Mouse (Mus musculus) liver, embryonic 11.5 days (tissue): ENCODE measurements around the gene Commd7. TPM values are rescaled to one million over a fixed set of nuclear protein-coding genes. Genes with fewer than 3 reads are reported as not detected.

Experiments used
- ATAC-seq: fragments of 200-750 bp; cut with Nextera tagmentation; replicated peaks from 2 replicates; pipeline ENCODE4 v1.8.0; 2017; ENCODE audit warnings: moderate number of reproducible peaks, mild to moderate bottlenecking, moderate TSS enrichment, moderate library complexity; ENCODE audit not compliant: low FRiP score
- DNase-seq: peaks from one replicate; pipeline ENCODE4 v3.0.0-alpha.2; 2017; ENCODE audit warnings: low spot score
- H3K27ac ChIP-seq: fragments of 300-500 bp; sonication (generic); 2 replicates; pipeline ENCODE4 v1.5.1; 2014; ENCODE audit warnings: mild to moderate bottlenecking, low read depth, low read length, control low read depth
- H3K27me3 ChIP-seq: fragments of 300-500 bp; sonication (generic); replicated peaks from 2 replicates; pipeline ENCODE4 v1.6.1; 2014; ENCODE audit warnings: low read length, mixed read lengths; ENCODE audit not compliant: control insufficient read depth, insufficient read depth
- H3K36me3 ChIP-seq: fragments of 300-500 bp; sonication (generic); 2 replicates; pipeline ENCODE4 v1.6.1; 2014; ENCODE audit warnings: mild to moderate bottlenecking, low read length, moderate library complexity, mixed read lengths; ENCODE audit not compliant: control insufficient read depth, insufficient read depth
- H3K4me1 ChIP-seq: fragments of 300-500 bp; sonication (generic); replicated peaks from 2 replicates; pipeline ENCODE4 v1.6.1; 2014; ENCODE audit warnings: low read length, mixed read lengths; ENCODE audit not compliant: control insufficient read depth, insufficient read depth
- H3K4me2 ChIP-seq: fragments of 300-500 bp; sonication (generic); 2 replicates; pipeline ENCODE4 v1.6.1; 2014; ENCODE audit warnings: mild to moderate bottlenecking, control low read depth, moderate library complexity
- H3K4me3 ChIP-seq: fragments of 300-500 bp; sonication (generic); 2 replicates; pipeline ENCODE4 v1.5.1; 2014; ENCODE audit warnings: low read depth, low read length, control low read depth
- H3K9ac ChIP-seq: fragments of 300-500 bp; sonication (generic); 2 replicates; pipeline ENCODE4 v1.6.1; 2014; ENCODE audit warnings: low read depth, low read length, control low read depth
- H3K9me3 ChIP-seq: fragments of 300-500 bp; sonication (generic); 2 replicates; pipeline ENCODE4 v1.6.1; 2016; ENCODE audit warnings: low read length, inconsistent platforms, mixed read lengths; ENCODE audit not compliant: control insufficient read depth
- WGBS: fragments of 180-500 bp; shearing (Covaris S2); extraction: QIAGEN DNeasy Blood & Tissue Kit; methylation state at CpG from one replicate; pipeline ENCODE4 v1.1.7; 2014; 5-methylcytosine and 5-hydroxymethylcytosine counted together
- polyA plus RNA-seq: library from polyadenylated mRNA; unstranded; fragments of >200 nt; fragmentation: Nextera tagmentation; extraction: Ambion mirVana; gene quantifications from 2 replicates; pipeline ENCODE4 v1.2.1, GENCODE M21; 2014

Commd7 gene
- polyA plus RNA-seq, 1 experiment from 2014 or later: 65.1 TPM

- H3K9ac ChIP-seq: no peak overlapping the region
- peaks cover 49% of the 10 kb centered on the region for H3K4me1 ChIP-seq
- 52% methylated on average over 3 of the region's 3 CpGs for WGBS
- ATAC-seq: no peak
- no peaks in the 10 kb centered on the region for H3K36me3 ChIP-seq
- H3K4me2 ChIP-seq: no peak overlapping the region
- H3K27ac ChIP-seq: no peak overlapping the region
- no peaks in the 10 kb centered on the region for H3K9me3 ChIP-seq
- no peak for DNase-seq
- no peak overlapping the region for H3K4me3 ChIP-seq
- H3K27me3 ChIP-seq: no peaks in the 10 kb centered on the region
Measured at GRCm38 (mm10) chr2:153612594-153613281, 19.8 kb downstream of the Commd7 start.

GRCm38 (mm10) chr2:153611743-153612142, 20.8 kb downstream of the Commd7 start:
- peak overlapping the region; percentile 97 for H3K27ac ChIP-seq
- H3K9ac ChIP-seq: peak overlapping the region; percentile 62; the same call in 1 of the 2 replicates
- DNase-seq (no peak), ATAC-seq (no peak)
- no peak overlapping the region for H3K4me3 ChIP-seq
- no peak overlapping the region for H3K4me2 ChIP-seq
- no peaks in the 10 kb centered on the region for H3K36me3 ChIP-seq
- peaks cover 54% of the 10 kb centered on the region for H3K4me1 ChIP-seq
- 87% methylated on average over 1 of the region's 1 CpGs for WGBS
- H3K27me3 ChIP-seq: no peaks in the 10 kb centered on the region
- no peaks in the 10 kb centered on the region for H3K9me3 ChIP-seq

- ATAC-seq (no peak), DNase-seq (no peak)
- peak overlapping the region; percentile 97 for H3K27ac ChIP-seq
- H3K36me3 ChIP-seq: no peaks in the 10 kb centered on the region
- 40% methylated on average over 7 of the region's 7 CpGs for WGBS
- H3K27me3 ChIP-seq: no peaks in the 10 kb centered on the region
- H3K4me2 ChIP-seq: peak overlapping the region; percentile 53
- no peaks in the 10 kb centered on the region for H3K9me3 ChIP-seq
- H3K9ac ChIP-seq: peak overlapping the region; percentile 62
- H3K4me3 ChIP-seq: no peak overlapping the region
- H3K4me1 ChIP-seq: peaks cover 54% of the 10 kb centered on the region
Measured at GRCm38 (mm10) chr2:153611241-153611630, 21.3 kb downstream of the Commd7 start.

- peak; percentile 78 for DNase-seq
Measured at GRCm38 (mm10) chr2:153610426-153611240, 21.9 kb downstream of the Commd7 start.

GRCm38 (mm10) chr2:153609548-153609947, 23.0 kb downstream of the Commd7 start:
- WGBS: 8% methylated on average over 9 of the region's 9 CpGs
- Histone ChIP-seq H3K4me2 (peak overlapping the region; percentile 50), H3K9ac (0 out of 2 replicates have a peak overlapping the region, but pooled peaks have one; percentile 26), H3K4me3 (no peak overlapping the region), H3K36me3 (no peaks in the 10 kb centered on the region), H3K27me3 (no peaks in the 10 kb centered on the region), H3K9me3 (no peaks in the 10 kb centered on the region), H3K27ac (peak overlapping the region; percentile 97), H3K4me1 (peaks cover 54% of the 10 kb centered on the region)
- peak; percentile 84 for DNase-seq
- ATAC-seq: peak; percentile 56

More at GRCm38 (mm10) chr2:153610426-153611240, 21.9 kb downstream of the Commd7 start:
- H3K4me2 ChIP-seq: peak overlapping the region; percentile 53
- peak; percentile 81 for ATAC-seq
- no peak overlapping the region for H3K4me3 ChIP-seq
- H3K9ac ChIP-seq: peak overlapping the region; percentile 62
- WGBS: 12% methylated on average over 14 of the region's 14 CpGs
- H3K27ac ChIP-seq: peak overlapping the region; percentile 97
- no peaks in the 10 kb centered on the region for H3K9me3 ChIP-seq
- peaks cover 54% of the 10 kb centered on the region for H3K4me1 ChIP-seq
- no peaks in the 10 kb centered on the region for H3K27me3 ChIP-seq
- no peaks in the 10 kb centered on the region for H3K36me3 ChIP-seq

DNA sequence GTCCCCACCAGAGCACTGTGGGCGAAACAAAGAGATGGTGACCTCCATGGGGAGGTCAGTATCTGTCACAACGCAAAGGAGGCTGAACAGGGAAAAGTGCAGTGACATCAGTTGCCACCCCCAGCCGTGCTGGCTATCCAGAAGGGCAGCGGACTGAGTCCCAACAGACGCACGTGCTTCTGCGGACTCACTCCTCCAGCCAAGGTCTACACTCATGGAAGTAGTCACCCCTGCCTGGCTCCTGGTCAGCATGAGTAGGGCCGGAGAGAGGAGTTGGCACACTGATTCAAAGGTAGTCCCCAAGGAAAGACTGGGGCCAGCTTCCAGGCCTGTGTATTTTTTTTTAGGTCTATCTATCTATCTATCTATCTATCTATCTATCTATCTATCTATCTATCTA, 23.5 kb downstream of the Commd7 start:
- DNase-seq (no peak), ATAC-seq (no peak)
- Histone ChIP-seq H3K9ac (peak overlapping the region; percentile 31; the same call in 1 of the 2 replicates), H3K9me3 (no peaks in the 10 kb centered on the region), H3K4me1 (peaks cover 54% of the 10 kb centered on the region), H3K4me3 (no peak overlapping the region), H3K36me3 (no peaks in the 10 kb centered on the region), H3K27ac (peak overlapping the region; percentile 90), H3K4me2 (peak overlapping the region; percentile 5), H3K27me3 (no peaks in the 10 kb centered on the region)
- 61% methylated on average over 8 of the region's 8 CpGs for WGBS

GRCm38 (mm10) chr2:153607870-153608515, 24.6 kb downstream of the Commd7 start:
- no peaks in the 10 kb centered on the region for H3K9me3 ChIP-seq
- 41% methylated on average over 13 of the region's 13 CpGs for WGBS
- no peaks in the 10 kb centered on the region for H3K36me3 ChIP-seq
- ATAC-seq (peak; percentile 79), DNase-seq (peak; percentile 58)
- no peaks in the 10 kb centered on the region for H3K27me3 ChIP-seq
- H3K4me1 ChIP-seq: peaks cover 54% of the 10 kb centered on the region
- H3K4me3 ChIP-seq: no peak overlapping the region
- peak overlapping the region; percentile 38 for H3K4me2 ChIP-seq
- peak overlapping the region; percentile 90 for H3K27ac ChIP-seq
- peak overlapping the region; percentile 58 for H3K9ac ChIP-seq

DNA sequence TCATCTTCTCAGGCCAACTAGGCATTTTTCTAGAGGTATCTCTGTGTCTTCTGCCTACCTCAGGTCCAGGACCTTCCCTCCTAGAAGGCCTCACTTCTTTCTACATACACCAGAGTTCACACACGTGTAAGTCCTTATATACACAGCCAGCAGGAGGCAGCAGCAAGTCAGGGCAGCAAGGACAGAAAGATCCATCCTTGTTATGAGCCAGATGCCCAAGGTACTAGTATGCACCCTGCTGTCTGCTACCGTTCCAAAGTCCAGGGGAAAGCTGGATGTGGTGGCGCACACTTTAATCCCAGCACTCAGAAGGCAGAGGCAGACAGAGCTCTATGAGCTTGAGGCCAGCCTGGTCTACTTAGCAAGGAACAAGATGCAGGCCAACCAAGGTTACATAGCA, 26.2 kb downstream of the Commd7 start:
- ATAC-seq (no peak), DNase-seq (no peak)
- Histone ChIP-seq H3K4me2 (no peak overlapping the region), H3K4me3 (no peak overlapping the region), H3K36me3 (no peaks in the 10 kb centered on the region), H3K9ac (no peak overlapping the region), H3K27me3 (no peaks in the 10 kb centered on the region), H3K4me1 (peaks cover 40% of the 10 kb centered on the region), H3K27ac (no peak overlapping the region), H3K9me3 (no peaks in the 10 kb centered on the region)
- WGBS: 83% methylated on average over 3 of the region's 3 CpGs
